Mouse (Mus musculus): ENCODE measurements at regions not wholly inside any gene's neighbourhood (a gene's known extent, or its start where the extent isn't known, plus 50 kb on each side); places are given as distances from the start of the nearest gene placed in this dataset.

- Histone ChIP-seq H3K79me2 (replicated peaks; ENCODE audit: control insufficient read depth, extremely low read depth, insufficient read depth, poor library complexity, severe bottlenecking) (no peaks in the 10 kb centered on the region), H3K27ac (ENCODE audit: insufficient read depth, low read depth) (no peak overlapping the region), H3K36me3 (replicated peaks in 1 of 2; ENCODE audit: control insufficient read depth in 1 of 2, insufficient read depth in 1 of 2, low read length in 1 of 2) (no peaks in the 10 kb centered on the region), H3K9ac (ENCODE audit: insufficient read depth, low read depth) (no peak overlapping the region), H3K9me3 (replicated peaks; ENCODE audit: low read length) (no peaks in the 10 kb centered on the region), H3K4me2 (ENCODE audit: insufficient read depth, low read depth, poor library complexity, severe bottlenecking) (no peak overlapping the region), H3K4me3 (replicated peaks in 1 of 3; ENCODE audit: low read depth in 2 of 3, low read length in 2 of 3, poor library complexity in 1 of 3) (no peak overlapping the region), H3K4me1 (ENCODE audit: control insufficient read depth in 1 of 2, insufficient read depth in 2 of 2) (peaks cover 0 to 8% of the 10 kb centered on the region in 2 experiments; a peak in 3 of 4 replicates), H3K27me3 (replicated peaks) (no peaks in the 10 kb centered on the region)
- in situ Hi-C loops (cut with MboI; ENCODE audit: low pct_ligation_motif_present, low pct_unique_long_range_greater_than_20kb, low sequenced_read_pairs): loop anchor here (25.0 kb wide), 1 partner anchor 688 kb away; no protein-coding TSS in a partner anchor
- TF ChIP-seq KAT2A (IDR thresholded peaks at IDR 0.05; ENCODE audit: insufficient replicate concordance, low read length): no peak
- no peak for TF ChIP-seq NELFE (IDR thresholded peaks at IDR 0.05; ENCODE audit: low read depth, low read length)
- TF ChIP-seq MXI1 (IDR thresholded peaks at IDR 0.05; ENCODE audit: low read depth, low read length): no peak
- TF ChIP-seq RCOR1 (conservative IDR thresholded peaks at IDR 0.05; ENCODE audit: low read depth, low read length): no peak
- no peak for TF ChIP-seq GABPA (IDR thresholded peaks at IDR 0.05; ENCODE audit: insufficient replicate concordance, low read depth, low read length)
- TF ChIP-seq POLR2AphosphoS2 (IDR thresholded peaks at IDR 0.05; ENCODE audit: low read depth, low read length): no peak
- no peak for TF ChIP-seq CHD2 (IDR thresholded peaks at IDR 0.05; ENCODE audit: low read length)
- no peak for TF ChIP-seq ZMIZ1 (IDR thresholded peaks at IDR 0.05; ENCODE audit: low read depth, low read length)
- TF ChIP-seq RAD21 (IDR thresholded peaks at IDR 0.05; ENCODE audit: low read depth, low read length): no peak
- TF ChIP-seq USF2 (conservative IDR thresholded peaks at IDR 0.05; ENCODE audit: low read depth, low read length): no peak
- TF ChIP-seq TCF12 (IDR thresholded peaks at IDR 0.05; ENCODE audit: low read depth, low read length): no peak
- TF ChIP-seq USF1 (IDR thresholded peaks at IDR 0.05; ENCODE audit: low read depth, low read length): no peak
- dilution Hi-C loops (cut with MboI; ENCODE audit: extremely low pct_ligation_motif_present, extremely low pct_unique_long_range_greater_than_20kb, low sequenced_read_pairs): no loop called here
- DNase-seq (ENCODE audit: extremely low read depth): no peak
These were observed 160.6 kb upstream of the Car8 start for GRCm38 (mm10) chr4:8399430-8399829.

- dilution Hi-C loops (cut with MboI; ENCODE audit: extremely low pct_ligation_motif_present, extremely low pct_unique_long_range_greater_than_20kb, low sequenced_read_pairs): no loop called here
These were observed 160.1 kb upstream of the Car8 start for GRCm38 (mm10) chr4:8398969-8399368.

More at GRCm38 (mm10) chr4:8398969-8399368, 160.1 kb upstream of the Car8 start:
- in situ Hi-C loops (cut with MboI; ENCODE audit: low pct_ligation_motif_present, low pct_unique_long_range_greater_than_20kb, low sequenced_read_pairs): loop anchor here (25.0 kb wide), 1 partner anchor 688 kb away; no protein-coding TSS in a partner anchor
- H3K27me3 ChIP-seq (replicated peaks): no peaks in the 10 kb centered on the region
- H3K4me3 ChIP-seq (replicated peaks in 1 of 3; ENCODE audit: low read depth in 2 of 3, low read length in 2 of 3, poor library complexity in 1 of 3): no peak overlapping the region
- no peak for TF ChIP-seq ZMIZ1 (IDR thresholded peaks at IDR 0.05; ENCODE audit: low read depth, low read length)
- TF ChIP-seq TCF12 (IDR thresholded peaks at IDR 0.05; ENCODE audit: low read depth, low read length): no peak
- no peak for TF ChIP-seq CHD1 (IDR thresholded peaks at IDR 0.05; ENCODE audit: low read depth, low read length)
- TF ChIP-seq UBTF (IDR thresholded peaks at IDR 0.05; ENCODE audit: low read depth, low read length): no peak
- no peak for TF ChIP-seq MEF2A (IDR thresholded peaks at IDR 0.05; ENCODE audit: borderline replicate concordance, low read depth, low read length)
- no peak for TF ChIP-seq NRF1 (IDR thresholded peaks at IDR 0.05; ENCODE audit: low read depth, low read length)
- no peak for TF ChIP-seq POLR2A (IDR thresholded peaks at IDR 0.05; ENCODE audit: low read depth, low read length)
- no peak for TF ChIP-seq NELFE (IDR thresholded peaks at IDR 0.05; ENCODE audit: low read depth, low read length)
- TF ChIP-seq JUN (IDR thresholded peaks at IDR 0.05; ENCODE audit: insufficient read depth, low read depth, low read length): no peak
- TF ChIP-seq USF1 (IDR thresholded peaks at IDR 0.05; ENCODE audit: low read depth, low read length): no peak
- TF ChIP-seq ELF1 (IDR thresholded peaks at IDR 0.05; ENCODE audit: low read depth, low read length): no peak
- TF ChIP-seq HCFC1 (IDR thresholded peaks at IDR 0.05; ENCODE audit: low read depth, low read length): no peak
- TF ChIP-seq MXI1 (IDR thresholded peaks at IDR 0.05; ENCODE audit: low read depth, low read length): no peak
- TF ChIP-seq ZKSCAN1 (IDR thresholded peaks at IDR 0.05; ENCODE audit: borderline replicate concordance, low read depth, low read length): no peak
- no peak for TF ChIP-seq USF2 (conservative IDR thresholded peaks at IDR 0.05; ENCODE audit: low read depth, low read length)
- TF ChIP-seq MAFK (IDR thresholded peaks at IDR 0.05; ENCODE audit: insufficient replicate concordance, low read length): no peak
- no peak for TF ChIP-seq POLR2AphosphoS2 (IDR thresholded peaks at IDR 0.05; ENCODE audit: low read depth, low read length)
- no peak for TF ChIP-seq RAD21 (IDR thresholded peaks at IDR 0.05; ENCODE audit: low read depth, low read length)
- H3K4me1 ChIP-seq (ENCODE audit: control insufficient read depth in 1 of 2, insufficient read depth in 2 of 2): peaks cover 0 to 8% of the 10 kb centered on the region in 2 experiments; a peak in 3 of 4 replicates
- no peaks in the 10 kb centered on the region for H3K9me3 ChIP-seq (replicated peaks; ENCODE audit: low read length)
- DNase-seq (ENCODE audit: extremely low read depth): no peak
- H3K79me2 ChIP-seq (replicated peaks; ENCODE audit: control insufficient read depth, extremely low read depth, insufficient read depth, poor library complexity, severe bottlenecking): no peaks in the 10 kb centered on the region
- no peak overlapping the region for H3K9ac ChIP-seq (ENCODE audit: insufficient read depth, low read depth)
- H3K4me2 ChIP-seq (ENCODE audit: insufficient read depth, low read depth, poor library complexity, severe bottlenecking): no peak overlapping the region
- no peaks in the 10 kb centered on the region for H3K36me3 ChIP-seq (replicated peaks in 1 of 2; ENCODE audit: control insufficient read depth in 1 of 2, insufficient read depth in 1 of 2, low read length in 1 of 2)
- no peak overlapping the region for H3K27ac ChIP-seq (ENCODE audit: insufficient read depth, low read depth)
